Mouse (Mus musculus): ENCODE data around the gene Gm44511.
"Not testable (repeated sequence)": the region's sequence is repeated elsewhere in the genome, so short reads cannot be mapped to it uniquely, and the experiment has no call there.

The Gm44511 gene

DNA sequence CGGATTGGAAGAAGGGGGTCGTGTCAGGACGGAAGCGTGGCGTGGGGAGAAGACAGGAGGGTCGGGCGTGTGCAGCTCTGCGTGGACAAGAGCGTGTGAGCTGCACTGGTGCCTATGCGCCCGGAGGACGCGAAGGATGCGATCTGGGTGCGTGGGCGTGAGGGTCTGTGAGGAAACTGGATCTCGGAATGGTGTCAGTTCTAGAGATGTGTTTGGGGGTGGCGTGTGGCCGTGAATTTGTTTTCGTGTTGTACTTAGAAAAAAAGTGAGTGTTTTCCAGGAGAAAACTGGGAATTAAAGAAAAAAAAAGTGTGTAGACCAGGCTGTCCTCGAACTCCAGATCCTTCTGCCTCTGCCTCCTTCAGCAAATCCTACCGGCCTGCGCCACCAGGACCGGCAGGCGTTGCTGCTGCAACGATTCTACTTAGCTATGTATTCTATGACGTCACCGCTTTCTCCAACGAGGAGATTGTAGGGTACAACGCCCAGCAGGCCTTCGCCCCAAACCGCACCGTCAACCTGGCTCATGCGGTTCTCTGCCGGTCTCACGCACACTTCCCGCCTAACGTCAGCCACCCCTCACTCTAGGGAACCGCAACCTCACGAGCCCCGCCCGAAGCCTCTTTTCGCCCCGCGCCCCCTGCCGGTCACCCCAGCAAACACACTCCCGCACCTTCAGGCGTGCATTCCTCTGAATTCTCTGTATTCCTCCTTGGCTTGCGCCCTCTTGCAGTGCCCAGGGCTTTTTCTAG, 26.8 kb downstream of the Gm44511 start:
- peak; percentile 85 for DNase-seq (ENCODE audit: inconsistent ontology term)

DNA sequence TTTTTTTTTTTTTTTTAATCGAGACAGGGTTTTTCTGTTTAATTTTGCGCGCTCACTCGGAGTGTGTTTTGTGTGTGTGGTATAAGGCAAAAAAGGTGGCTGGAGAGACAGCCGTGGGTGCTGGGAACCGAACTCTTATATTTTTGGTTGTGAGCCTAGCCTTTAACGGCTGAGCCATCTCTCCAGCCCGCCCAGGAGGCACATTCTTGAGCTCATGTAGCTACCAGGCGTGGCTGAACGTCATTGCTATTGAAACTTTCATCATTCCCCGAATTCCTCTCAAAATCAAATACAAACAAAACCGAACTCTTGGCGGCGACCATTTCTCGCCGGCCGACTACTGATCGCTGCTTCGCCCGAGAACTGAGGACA, 27.4 kb downstream of the Gm44511 start:
- peak; percentile 88 for DNase-seq (ENCODE audit: inconsistent ontology term)

DNA sequence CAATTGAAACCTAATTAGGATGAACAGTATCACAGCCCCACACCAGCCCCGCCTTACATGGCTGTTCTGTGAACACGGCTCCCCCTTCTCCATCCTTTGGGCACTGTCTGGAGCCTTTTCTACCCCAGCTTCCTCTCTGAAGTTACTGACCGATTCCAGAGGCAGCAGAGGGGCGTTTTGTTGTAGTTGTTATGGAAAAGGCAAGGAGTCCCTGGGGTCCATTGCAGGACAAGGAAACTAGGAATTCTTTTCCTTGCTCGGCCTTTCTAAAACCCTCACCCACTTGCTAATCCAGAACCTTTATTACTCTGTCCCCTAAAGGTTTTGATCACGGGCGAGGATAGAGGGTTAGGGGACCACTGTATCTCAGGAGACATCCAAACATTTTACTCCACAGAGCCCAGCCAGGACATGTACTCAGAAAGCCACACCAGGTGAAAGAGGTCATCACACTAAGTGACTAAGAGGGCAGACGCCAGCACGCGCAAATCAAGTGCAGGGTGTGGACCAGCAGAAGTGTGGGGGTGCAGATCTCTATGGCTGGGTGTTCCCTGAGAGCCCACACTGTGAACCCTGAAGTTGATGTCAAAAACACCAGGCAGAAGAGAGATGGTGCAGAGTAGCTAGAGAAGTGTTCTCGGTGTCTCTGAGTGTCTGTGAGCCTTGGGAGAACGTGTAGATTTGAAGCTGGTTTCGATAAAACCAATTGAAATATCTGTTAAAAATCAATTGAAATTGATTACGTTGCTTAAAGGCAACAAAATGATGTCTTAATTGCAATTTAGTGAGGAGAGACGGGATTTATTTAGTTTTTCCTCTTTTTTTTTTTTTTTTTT, 28.0 kb downstream of the Gm44511 start:
- peak; percentile 22 for DNase-seq (ENCODE audit: inconsistent ontology term)

DNA sequence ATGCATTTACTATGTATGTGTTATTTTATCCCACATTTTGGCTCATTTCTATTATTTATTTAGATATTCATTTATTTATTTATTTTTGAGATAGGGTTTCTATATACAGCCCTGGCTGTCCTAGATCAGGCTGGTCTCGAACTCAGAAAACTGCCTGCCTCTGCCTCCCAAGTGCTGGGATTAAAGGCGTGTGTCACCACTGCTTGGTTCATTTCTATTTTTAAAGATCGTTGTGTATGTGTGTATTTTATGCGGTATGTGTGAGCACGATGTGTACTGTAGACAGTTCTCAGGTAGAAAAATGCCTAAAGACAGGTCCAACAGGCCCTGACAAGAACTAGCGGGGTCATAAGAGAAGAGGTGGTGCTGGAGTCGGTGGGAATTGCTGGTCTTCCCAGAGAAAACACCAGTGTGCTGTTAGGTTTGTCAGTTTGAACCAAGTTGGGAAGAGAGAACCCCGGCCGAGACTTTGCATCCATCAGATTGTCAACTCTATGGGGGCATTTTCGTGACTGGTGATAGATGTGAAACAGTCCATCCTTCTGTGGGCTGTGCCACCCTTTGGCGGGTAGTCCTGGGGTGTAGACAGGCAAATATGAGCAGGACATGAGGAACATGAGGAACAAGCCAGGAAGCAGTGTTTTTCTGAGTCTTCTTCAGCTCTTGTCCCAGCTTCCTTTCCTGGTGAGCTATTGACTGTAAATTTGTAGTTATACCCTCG, 28.8 kb downstream of the Gm44511 start:
- DNase-seq (ENCODE audit: inconsistent ontology term), result no peak

DNA sequence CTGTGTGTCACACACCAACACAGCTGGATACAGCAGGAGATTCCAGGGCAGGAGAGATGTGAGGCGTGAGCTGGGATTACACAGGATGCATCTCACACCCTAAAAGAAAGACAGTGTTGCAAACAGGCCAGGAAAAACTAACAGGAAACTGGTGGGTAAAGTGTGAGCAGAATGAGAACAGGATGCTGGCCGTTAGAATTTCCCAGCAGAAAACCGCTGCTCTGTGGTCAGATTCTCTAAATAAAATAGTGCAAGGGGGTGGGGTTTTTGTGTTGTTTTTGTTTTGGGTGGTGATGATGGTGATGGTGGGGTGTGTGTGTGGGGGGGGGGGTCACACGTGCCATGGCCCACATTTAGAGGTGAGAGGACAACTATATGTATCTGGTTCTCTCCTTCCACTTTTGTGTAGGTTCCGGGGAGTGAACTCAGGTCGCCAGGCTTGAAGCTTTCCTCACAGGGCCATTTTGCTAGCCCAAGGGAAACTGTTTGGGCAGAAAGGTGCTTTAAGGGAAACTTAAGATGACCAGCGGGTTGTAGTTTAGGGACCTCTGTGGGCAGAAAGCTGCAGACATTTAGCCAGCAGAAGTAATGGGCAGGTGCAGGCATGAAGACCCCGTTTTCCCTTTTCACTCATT, 29.7 kb downstream of the Gm44511 start:
- DNase-seq (ENCODE audit: inconsistent ontology term), result no peak

DNA sequence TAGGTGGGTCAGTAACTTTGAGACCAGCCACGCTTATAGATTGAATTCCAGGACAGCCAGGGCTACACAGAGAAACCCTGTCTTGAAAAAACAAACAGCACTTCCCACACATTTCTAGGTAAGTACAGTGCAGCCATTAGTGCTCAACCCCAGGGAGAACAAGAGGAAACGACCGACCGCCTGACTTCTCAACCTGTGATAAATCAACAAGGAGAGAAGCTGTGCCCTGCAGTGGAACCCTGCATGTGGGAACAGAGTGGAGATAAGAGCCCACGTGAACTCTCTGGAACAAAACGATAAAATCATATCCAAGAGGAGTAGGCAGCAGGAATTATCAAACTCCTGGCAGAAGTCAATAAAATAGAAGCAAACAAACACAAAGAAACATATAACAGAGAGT, 32.4 kb downstream of the Gm44511 start:
- no peak for DNase-seq (ENCODE audit: inconsistent ontology term)

DNA sequence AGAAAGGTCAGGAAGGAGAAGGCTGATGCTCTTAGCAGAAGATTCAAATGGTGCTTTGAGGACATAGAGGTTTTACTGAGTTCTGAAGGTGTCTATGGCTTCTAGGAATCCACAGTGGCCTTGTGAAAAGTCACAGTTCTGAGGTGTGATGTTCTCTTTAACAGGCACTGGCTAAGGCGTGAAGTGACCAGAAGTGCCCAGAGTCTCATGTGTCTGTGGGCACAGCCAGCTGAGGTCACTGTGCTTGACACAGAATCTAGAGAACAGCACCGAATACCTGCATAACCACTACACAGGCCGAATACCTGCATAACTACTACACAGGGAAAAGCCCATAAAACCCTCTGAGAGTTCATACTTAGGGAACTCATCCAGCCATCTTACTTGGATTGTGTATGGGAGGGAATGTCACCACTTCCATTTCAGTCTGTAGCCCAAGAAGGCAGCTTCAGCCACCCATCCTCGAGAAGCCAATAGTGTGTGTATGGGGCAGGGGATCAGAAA, 35.6 kb downstream of the Gm44511 start:
- not testable (repeated sequence) for DNase-seq (ENCODE audit: inconsistent ontology term)

DNA sequence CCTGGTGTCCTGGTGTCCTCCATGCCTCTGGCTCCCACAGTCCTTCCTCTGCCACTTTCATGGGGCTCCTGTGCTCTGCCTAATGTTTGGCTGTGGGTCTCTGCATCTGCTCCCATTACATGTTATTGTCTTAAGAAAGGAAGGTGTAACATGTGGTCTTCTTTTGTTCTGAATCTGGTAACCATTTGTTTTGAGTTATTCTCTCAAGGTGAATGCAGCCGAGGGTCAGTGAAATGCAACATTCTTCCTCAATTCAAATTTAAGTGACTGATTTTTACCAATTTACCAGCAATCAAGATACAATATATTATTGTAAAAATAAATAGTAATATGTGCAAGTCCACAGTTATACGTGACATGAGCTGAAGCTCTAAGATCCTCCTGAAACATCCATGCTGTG, 37.0 kb downstream of the Gm44511 start, which contains the start of gene Klrb1c:
Klrb1c (minus strand) TSS at position 101 of the 400 bp plus-strand sequence.
- no peak for DNase-seq (ENCODE audit: inconsistent ontology term)

DNA sequence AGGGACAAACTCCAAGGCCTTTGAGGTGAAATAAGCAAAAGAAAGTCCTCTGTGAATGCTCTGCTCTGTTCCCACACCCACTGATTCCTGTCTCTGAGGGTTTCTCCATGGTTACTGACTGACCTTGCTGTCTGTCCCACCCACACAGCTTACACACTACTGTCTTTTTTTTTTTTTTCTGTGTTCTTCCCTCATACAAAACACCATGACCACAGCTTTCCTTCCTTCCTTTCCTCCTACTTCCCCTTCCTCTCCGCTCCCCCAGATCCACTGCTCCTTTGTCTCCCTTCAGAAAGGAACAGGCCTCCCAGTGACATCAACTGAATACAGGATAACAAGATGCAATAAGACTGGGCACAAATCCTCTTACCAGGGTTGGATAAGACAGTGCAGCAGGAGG, 37.6 kb downstream of the Gm44511 start:
- DNase-seq (ENCODE audit: inconsistent ontology term), result no peak

DNA sequence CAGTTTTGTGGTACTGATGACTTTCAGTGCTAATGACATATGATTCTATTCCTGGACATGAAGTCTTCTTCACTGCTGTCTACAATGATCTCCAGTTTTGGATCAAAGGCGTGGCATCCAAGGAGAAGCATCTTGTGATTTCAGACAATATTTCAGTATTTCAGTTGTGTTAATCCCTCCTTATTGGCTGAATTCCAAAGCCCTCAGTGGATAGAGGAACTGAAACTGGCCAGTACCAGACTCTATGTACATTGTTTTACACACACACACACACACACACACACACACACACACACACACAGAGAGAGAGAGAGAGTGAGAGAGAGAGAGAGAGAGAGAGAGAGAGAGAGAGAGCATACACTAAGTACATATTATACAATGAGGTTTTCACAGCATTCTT, 39.7 kb downstream of the Gm44511 start:
- not testable (repeated sequence) for DNase-seq (ENCODE audit: inconsistent ontology term)

DNA sequence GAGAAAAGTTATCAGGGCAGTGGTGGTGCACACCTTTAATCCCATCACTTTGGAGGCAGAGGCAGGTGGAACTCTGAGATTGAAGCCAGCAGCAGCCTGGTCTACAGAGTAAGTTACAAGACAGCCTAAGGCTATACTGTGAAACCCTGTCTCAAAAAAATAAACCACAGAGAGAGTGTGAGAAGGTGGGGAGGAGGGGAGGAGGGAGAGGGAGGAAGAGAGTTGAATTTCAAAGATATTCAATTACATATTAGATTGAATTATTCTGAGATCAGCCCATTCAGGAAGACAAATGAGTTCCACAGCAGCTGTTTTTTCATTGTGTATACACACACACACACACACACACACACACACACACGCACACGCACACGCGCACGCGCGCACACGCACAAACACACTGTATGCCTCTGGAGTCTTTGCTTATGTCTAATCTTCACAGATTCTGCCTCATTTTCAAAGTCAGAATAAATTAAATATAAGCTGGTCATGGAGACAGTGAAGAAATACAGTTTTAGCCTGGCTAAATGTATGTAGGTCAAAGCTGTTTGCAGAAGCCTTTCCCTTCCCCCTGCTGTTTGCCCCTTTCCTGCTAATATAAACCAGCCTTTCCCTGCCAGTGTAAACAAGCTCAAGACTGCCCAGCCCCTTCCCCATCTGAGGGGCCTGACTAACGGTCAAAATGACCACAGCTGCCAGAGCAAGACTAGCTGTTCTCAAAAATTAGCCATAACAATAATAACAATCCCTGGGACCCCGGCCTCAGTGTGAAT, 56.4 kb downstream of the Gm44511 start:
- peak; percentile 17 for DNase-seq (ENCODE audit: inconsistent ontology term)

DNA sequence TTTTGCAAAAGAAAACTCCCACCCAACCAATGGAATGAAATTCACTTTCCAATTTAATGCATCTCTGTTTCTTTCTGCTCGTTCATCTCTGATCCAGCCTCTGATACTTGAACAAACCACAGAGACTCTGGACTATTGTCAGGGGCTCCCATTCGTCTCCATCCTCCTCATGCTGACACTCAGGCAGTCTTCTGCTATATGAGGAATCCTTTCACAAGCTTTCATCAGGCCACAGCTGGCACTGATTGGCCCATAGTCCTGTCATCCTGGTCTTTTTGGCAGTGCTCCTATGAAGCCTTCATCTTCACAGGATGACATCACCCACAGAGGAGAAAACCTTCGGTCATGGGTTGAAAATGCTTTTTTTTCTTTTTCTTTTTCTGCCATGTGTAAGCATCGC, 58.1 kb downstream of the Gm44511 start:
- no peak for DNase-seq (ENCODE audit: inconsistent ontology term)

DNA sequence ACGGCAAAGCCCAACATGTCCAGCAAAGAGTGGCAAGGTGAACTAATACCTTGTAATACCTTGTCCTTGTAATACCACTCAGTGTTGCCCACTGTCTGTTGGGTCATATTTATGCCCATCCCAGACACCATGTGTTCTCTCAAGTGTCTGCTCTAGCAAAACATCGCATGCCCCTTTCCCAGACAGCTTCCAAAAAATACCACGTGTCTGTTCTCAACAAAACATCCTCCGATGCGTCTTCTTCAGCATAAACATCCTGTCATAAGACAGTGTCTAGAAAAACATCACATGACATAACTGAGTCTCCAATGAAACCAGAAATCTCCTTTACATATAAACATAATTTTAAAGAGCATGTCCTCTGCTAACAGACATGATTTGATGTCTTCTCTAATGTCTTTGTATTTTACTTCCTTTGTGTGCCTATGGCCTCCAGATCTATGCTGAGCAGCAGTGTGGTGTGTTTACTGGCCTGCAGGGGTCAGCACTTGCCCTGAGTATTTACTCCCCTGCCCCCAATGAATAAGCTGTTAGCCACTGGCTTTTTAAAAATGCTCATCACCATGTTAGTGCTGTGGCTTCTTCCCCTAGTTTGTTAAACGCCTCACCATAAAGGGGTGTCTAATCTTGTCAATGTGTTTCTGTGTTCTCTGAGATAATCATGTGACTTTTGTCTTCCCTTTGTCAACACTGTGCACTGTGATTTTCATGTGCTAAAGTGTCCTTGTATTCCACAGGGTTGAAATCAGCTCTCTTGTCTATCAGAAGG, 59.4 kb downstream of the Gm44511 start:
- peak; percentile 29 for DNase-seq (ENCODE audit: inconsistent ontology term)

DNA sequence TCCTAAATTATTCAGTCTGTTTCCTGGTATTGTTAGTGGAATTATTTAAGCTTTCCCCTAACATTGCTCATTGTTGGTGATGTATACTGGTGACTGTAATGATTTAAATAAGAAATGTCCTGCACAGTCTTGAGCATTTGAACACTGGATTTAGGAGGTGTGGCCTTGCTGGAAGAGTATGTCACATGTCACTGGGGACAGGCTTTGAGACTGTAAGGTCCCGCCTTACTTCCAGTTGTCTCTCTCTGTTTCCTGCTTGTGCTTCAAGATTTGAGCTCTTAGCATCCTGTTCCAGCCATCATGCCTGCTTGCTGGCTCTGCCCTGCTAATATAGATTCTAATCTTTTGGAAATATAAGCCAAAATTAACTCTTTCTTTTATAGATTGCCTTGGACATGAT, 60.9 kb downstream of the Gm44511 start:
- no peak for DNase-seq (ENCODE audit: inconsistent ontology term)

DNA sequence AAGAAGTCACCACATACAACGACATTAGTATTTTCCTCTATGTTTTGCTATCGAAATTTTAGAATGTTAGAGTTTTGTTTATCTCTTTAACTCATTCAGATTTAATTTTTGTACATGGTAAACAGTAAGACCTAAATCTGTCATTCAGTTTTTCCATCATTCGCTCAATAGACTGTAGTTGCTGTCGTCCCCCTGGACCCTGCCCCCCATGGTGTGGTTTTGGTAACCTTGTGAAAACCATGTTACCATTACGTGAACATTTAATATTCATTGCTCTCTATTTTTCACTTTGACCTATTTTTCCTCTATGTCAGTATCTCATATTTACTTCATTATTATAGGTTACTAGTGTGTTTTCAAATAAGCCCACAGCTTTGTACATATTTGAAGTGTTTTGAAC, 61.5 kb downstream of the Gm44511 start:
- no peak for DNase-seq (ENCODE audit: inconsistent ontology term)

DNA sequence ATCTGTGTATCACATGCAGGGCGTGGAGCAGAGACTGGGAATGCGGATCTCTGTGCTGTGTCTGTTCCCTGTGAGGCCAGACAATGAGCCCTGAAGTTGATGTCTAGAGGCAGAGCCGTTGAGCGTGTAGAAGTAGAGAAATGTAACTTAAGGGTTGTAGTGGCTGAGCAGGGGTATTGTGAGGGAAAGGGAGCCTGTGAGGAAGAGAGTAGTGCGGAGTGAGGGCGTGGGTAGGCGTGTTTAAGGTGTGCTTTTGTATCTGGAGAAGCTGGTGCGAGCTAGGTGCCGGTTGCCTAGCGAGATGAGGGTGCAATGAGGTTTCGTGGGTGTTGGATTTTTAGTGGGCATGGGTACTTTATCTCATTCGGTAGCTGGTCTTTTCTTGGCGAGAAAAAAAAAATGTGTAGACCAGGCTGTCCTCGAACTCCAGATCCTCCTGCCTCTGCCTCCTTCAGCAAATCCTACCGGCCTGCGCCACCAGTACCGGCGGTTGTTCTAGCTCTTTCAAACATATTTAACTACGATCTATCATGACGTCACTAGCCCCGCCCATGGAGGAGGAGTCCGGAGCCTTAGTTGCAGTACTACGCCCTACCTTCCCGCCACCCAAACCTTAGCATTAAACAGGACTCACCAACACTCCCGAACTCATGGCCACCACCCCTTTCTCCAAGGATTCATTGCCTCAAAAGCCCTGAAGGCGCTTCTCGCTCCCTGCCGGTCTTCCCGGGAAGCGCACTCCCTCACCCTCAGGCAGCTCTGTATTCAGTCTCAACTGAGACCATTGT, 62.2 kb downstream of the Gm44511 start:
- peak; percentile 98 for DNase-seq (ENCODE audit: inconsistent ontology term)

DNA sequence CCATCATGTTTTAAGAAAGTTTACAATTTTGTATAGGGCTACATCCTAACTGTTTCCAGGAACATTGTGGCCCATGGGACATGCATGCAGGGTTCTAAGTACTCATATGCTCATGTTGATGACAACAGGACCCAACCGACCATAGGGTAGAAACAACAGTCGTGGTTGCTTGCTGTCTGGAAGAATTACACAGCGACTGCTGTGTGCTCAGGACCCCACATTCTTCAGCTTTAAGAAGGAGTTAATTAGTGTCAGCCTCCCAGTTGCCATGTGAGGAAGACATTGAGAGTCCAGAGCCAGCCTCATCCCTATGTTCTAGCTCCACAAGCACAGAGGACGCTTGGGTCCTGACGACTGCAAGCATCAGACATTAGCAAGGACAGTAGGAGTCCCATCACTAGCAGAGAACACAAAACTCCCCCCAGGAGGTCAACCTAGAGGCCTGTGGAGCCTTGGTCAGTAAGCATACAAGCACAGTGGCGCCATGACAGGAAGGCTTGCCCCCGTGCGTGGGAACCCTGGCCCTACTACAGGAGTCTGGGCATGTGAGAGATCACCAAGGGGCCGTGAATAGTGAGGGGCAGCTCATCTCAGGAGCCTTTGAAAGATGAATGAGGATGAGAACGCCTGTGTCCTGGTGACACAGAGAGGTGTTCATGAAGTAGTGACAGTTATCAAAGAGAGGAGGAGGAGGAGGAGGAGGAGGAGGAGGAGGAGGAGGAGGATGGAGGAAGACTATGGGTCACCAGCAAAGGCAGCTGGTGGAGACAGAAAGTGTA, 63.0 kb downstream of the Gm44511 start:
- not testable (repeated sequence) for DNase-seq (ENCODE audit: inconsistent ontology term)

DNA sequence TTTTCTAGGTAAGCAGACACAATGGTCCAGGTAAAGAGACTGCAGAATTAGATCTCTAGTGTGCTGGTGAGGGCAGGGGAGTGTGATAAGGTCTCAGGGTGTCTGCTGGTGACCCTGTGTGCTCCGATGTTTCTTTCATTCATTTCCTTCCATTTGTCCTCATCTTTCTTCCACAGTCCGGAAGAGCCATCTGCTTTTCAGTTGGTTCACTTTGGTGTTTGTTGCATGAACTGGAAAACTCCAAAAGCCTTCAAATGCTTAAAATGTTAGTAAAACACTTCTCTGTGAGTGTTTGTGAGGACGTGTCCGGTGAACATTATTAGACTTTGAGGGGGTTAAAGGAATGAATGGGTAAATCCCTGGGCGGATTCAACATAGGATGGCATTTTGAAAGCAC, 65.0 kb downstream of the Gm44511 start:
- peak; percentile 23 for DNase-seq (ENCODE audit: inconsistent ontology term)
